Mouse (Mus musculus) large intestine, adult 2 months (tissue): ENCODE results near the gene Xrcc4. TPM values are rescaled to one million over a fixed set of nuclear protein-coding genes. Genes with fewer than 3 reads are reported as not detected.
A peak's percentile ranks its signal among the peaks of the same experiment; 100 is the strongest.

Experiments used
- DNase-seq: peaks from one replicate; pipeline ENCODE4 v3.0.0-alpha.2; 2012; ENCODE audit warnings: low read depth, low spot score
- WGBS: fragments of 180-500 bp; shearing (Covaris S2); methylation state at CpG from one replicate; pipeline ENCODE4 v1.1.7; 2018; 5-methylcytosine and 5-hydroxymethylcytosine counted together
- polyA plus RNA-seq: library from polyadenylated mRNA; depleted of rRNA; stranded (reverse); fragments of >200 nt; gene quantifications from 2 replicates; pipeline ENCODE4 v1.2.3, GENCODE M21; 2012; rRNA removed

Gene Xrcc4
- polyA plus RNA-seq, 1 experiment, result 0.72 TPM

- no peak for DNase-seq
- WGBS, result 1% methylated on average over 40 of the region's 40 CpGs
These were observed 347.4 kb downstream of the Xrcc4 start, which contains the start of gene Vcan for GRCm38 (mm10) chr13:89741766-89742685. Gene Vcan (minus strand): TSS chr13:89742509.

DNA sequence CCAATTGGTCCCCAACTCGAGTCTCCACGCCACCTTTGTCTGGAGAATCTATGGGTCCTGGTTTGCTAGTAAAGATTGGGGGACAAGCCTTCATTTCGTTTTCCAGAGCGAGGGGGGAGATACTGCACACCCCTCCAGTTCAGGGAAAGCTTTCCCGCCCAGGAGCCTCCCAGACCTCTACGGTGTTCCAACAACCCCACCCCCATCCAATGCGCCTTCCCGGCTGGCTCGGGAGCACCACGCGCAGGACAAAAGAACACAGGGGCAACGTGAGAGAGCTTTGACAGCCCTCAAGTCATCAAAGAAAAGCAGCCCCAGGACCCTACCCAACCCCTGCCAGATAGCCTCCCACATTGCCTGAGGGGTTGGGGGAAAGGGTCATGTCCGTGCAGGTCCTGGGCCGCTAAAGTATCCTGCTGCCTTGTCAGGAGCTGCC, 348.3 kb downstream of the Xrcc4 start:
- no peak for DNase-seq
- 1% methylated on average over 14 of the region's 14 CpGs for WGBS

GRCm38 (mm10) chr13:89740243-89741115, 348.9 kb downstream of the Xrcc4 start:
- WGBS, result under 1% methylated on average over 33 of the region's 33 CpGs
- DNase-seq, result peak; percentile 56

GRCm38 (mm10) chr13:89739696-89740242, 349.6 kb downstream of the Xrcc4 start:
- DNase-seq, result no peak
- WGBS, result under 1% methylated on average over 24 of the region's 24 CpGs

GRCm38 (mm10) chr13:89738776-89739695, 350.4 kb downstream of the Xrcc4 start:
- 4% methylated on average over 31 of the region's 31 CpGs for WGBS
- peak; percentile 62 for DNase-seq

DNA sequence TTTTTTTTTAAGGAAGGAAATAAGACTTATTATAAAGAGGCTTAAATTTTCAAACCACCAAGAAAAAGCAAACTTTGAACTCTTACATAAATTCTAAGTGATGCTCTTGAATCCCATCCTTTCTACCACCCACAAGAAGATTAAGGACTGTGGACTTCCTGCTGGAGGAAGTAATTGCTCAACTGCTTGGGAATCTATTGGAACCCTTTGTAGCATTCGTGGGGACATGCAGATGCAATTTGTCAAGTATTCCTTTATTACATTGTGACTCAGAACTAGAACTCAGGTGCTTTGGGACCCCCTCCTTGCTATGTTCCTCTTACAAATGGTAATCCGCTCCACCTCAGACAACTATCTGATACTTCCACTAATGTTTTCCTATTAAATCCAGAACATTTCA, 351.1 kb downstream of the Xrcc4 start:
- DNase-seq, result no peak
- WGBS, result 58% methylated on average over 2 of the region's 2 CpGs

- DNase-seq, result no peak
- 53% methylated on average over 5 of the region's 5 CpGs for WGBS
These were observed 354.3 kb downstream of the Xrcc4 start for GRCm38 (mm10) chr13:89735111-89735510.

DNA sequence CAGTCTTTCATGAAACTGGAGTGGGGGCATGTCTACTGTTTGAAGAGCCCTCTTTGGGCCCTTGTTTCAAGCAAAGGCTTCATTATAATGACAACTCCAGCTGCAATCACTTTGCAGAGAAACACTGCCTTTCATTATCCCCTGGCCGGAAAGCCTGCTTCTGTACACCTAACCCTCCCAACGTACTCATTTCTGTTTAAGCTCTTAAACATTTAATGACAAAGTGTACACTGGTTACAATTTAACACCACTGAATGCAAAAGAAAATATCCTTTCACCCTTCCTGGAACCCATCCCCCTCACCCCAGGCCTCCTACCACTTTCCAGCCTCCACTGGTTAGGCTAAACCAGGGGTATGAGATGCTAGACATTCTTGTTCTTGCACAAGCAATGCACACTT, 362.9 kb downstream of the Xrcc4 start:
- 45% methylated on average over 2 of the region's 2 CpGs for WGBS
- no peak for DNase-seq

Other genes with a start within 250 kb of the Xrcc4 start
- 4.3 and 5.5 TPM in 2 replicates for gene Tmem167, start 485 bp downstream of the Xrcc4 start, polyA plus RNA-seq